Mouse (Mus musculus) spleen, postnatal 14 days (tissue): ENCODE measurements around the gene Slc38a3.

Experiments
- DNase-seq, 2 experiments: peaks; one replicate each; pipeline ENCODE4 v3.0.0; 2021 to 2022; ENCODE audit warnings: low spot score in 2 of 2

Gene Slc38a3

DNA sequence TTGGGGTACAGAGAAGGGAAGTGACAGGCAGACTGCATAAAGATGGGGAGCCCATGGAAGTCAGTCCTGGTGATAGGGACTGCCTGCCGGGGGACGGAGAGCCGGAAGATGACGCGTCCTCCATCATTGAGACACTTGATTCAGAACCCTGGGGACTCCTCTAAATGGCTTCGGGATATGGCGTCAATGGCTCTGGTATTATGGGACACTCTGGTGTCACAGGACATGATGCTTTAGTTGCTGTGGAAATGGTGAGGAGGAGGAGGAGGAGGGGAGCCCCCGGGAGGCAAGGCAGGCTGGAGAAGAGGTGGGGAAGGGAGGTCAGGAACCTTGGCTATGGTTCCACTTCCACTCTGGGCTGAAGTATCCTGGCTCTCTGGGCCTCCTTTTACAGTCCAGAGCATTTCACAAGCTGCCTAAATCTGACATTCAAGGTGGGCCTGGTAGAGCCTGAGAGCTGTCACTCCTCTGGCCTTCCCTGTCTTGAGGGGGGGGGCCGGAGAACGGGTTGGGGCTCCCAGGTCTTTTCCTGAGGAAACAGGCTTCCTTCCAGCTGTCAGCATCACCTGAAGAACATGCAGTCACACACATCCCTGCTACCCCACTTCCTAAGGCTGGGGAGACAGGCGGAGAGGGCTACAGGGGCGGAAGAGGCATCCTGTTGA is 26.2 kb upstream of the Slc38a3 start:
- no peak for DNase-seq

DNA sequence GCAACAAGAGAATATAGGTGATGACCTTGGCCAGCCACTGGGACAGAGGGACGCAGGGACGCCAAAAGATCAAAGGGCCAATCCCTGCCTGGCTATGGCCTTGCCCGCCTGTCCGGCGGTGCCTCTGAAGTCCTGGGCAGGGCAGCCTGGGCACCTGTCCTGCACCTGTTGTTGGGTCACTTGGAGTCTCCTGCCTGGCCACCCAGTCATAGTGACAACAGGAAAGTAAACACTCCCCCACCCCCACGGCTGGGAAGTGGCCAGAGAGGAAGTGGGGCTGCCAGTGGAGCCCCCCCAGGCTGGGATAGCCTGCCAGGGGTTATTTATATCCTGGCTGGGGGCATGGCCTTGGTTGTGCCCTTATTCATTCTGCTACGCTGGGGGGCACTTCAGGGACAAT is 25.3 kb upstream of the Slc38a3 start:
- DNase-seq, result no peak

DNA sequence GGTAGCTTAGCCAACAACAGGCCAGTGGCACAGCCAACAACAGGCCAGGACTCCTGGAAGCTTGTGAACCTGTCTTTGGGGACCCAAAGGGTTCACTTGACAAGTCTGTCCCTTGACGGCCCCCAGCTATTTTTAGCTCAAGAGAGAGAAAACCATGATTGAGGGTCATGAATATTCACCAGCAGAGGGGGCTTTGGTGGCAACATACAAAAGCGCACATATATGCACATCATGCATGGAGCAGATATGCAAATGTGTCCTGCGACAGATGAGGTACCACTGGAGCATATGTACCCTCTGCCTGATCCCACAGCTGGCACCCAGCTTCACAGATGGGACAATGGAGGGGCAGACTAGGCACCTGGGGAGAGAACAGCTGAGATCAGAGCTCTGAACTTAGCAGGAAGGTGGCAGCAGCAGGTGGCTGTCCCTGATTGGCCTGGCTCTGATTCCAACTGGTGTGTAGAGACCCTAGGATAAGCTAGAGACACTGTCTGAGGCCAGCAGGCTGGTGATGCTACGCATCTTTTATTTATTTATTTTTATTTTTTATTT is 24.2 kb upstream of the Slc38a3 start:
- no peak for DNase-seq

DNA sequence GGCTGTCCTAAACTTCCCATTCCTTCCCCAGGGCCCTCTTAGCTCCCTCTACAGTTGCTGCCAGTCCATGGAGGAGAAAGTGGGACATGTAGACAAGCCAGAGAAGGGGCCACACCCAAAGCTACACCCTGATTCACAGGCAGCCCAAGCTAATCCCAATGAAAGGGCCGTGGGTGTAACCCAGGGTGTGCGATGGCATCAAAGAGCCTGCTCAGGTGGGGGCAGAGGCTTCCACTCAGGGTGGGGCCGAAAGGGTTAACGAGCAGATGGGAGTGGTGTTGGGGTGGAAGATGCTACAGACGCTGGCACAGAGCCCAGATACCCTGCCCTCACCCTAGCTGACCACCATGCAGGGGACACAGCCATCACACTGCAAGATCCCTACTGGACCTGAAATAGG is 23.5 kb upstream of the Slc38a3 start:
- no peak for DNase-seq

DNA sequence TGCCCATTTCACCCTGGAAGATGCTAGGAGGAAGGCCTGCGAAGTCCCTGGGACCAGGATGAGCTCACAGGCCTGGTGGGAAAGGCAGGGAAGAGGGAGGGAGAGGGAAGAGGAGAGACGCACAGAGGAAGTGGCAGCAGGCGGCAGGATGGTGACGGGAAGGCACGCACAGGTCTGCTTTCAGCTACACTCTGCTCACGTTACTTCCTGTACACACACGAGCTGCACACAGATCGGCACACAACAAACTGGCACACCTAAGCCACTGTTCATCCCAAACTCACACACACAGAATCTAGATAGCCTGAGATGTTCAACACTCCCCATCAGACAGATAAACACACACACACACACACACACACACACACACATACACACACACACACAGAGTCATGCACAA is 21.1 kb upstream of the Slc38a3 start:
- DNase-seq, result no peak

DNA sequence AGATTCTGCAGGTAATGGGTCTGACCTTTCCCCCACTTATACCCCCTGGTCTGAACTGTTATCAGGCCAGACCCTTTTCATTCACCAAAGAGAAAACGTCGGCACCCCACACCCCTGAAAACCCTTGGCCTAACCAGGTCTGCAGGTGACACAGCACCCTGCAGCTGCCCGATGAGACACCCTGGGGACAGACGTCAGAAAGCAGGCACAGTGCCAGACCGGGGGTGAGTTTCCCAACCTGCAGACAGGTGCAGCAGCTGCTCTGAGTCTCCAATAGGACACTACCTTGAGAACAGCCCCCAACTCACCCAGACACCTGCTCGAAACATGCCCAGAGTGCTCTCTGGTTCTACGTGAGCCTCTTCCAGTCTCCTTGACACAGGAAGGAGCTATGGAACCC is 19.6 kb upstream of the Slc38a3 start:
- no peak for DNase-seq

DNA sequence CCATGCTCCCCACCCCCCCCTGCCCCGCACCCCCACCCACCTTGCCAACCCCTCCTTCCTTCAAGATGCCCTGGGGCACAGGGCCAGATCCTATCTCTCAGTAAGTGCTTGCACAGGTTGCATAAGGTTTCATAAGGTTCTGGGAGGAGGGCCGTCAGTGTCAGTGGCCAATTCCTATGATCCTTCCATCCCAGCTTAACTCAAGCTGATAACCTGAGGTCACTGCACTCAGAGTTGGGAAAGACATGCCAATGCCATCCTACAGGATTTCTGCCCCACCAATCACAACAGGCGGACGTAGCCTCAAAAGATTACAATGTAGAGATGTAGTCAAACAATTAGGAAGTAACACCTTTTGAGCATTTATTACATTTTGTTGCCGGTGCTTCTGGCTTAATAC is 19.1 kb upstream of the Slc38a3 start:
- DNase-seq, result no peak

DNA sequence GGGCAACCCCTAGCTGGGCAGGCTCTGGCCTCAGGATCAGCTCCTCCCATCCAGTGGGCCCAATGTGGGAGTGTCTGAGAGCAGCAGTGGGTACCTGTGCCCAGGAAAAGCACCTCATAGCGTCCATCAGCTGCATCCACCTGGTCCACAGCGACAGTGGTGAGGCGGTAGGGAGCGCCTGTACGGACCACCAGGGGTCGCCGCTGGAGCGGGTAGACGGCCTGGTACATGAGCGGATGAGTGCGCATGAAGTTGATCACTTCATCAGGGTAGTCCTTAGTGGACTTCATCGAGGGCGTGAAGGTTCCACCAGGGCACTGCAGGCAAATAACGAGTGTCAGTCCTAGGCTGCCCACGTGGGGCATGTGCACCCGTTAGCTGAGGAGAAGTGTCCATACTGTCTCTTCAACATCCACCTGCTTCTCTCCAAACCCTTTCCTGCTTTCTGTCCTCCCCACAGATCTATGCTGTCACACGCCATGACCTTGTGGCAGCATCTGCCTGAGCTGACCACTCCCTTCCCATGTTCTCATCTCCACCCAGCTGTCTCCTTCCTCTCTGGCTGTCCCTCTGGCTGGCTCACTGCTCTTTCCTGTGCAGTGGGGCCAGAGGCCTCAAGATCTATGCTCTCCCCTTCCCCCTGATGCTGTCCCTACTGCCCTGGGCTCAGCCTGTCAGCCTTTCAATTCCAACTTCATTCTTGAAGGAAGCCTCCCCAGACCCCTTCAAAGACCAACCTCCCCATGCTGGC is 16.1 kb upstream of the Slc38a3 start:
- DNase-seq, result peak in 1 of 2 experiments; percentile 22

DNA sequence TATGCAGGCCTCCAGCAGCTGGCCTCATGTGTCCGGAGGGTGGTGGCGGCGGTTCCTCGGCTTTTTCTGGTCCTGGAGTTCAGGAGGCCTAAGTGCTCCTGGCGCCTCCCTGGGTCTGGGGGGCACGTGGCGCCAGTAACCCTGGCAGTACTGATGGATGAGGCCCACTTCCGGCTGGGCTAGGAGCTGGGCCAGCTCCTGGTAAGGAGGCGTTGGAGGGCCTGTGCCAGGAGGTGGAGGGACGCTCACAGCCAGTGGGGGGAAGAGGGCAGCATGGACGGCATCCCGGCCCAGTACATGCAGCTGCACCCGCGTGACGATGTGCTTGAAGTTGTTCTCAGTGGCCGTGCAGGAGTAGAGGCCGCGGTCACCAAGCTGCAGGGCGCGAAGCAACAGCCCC is 13.1 kb upstream of the Slc38a3 start:
- DNase-seq, result no peak

DNA sequence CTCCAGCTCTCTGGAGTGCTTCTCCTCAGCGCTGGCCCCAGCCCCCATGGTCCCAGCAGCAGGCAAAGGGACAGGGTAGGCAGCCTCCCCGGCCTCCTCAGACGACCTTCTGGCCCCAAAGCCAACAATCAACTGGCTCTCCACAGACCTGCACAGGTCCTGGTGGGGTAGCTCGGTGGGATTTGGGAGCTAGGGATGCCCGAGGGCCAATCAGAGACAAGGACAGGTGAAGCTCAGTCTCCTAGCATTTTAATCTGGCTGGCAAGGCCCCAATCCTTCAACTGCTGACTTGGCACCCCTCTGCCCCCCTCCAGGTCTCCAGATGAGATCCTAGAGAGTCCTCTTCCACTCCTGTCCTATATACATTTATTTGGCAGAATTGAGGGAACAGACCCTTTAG is 10.2 kb upstream of the Slc38a3 start, which contains the start of gene Gnat1:
Gnat1 (minus strand) TSS at position 212 of the 400 bp plus-strand sequence.
- DNase-seq, result no peak

DNA sequence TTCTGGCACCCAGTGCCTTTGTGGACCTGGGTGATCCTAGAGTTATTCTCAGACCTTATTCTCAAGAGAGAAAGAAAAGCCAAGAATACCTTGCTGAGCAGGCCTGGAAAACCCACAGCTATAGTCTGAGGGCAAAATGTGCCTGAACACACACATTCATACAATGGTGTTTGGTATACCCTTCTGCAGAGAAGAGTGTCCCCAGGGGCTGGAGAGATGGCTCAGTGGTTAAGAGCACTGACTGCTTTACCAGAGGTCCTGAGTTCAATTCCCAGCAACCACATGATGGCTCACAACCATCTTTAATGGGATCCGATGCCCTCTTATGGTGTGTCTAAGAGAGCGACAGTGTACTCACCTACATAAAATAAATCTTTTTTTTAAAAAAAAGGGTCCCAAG is 9.5 kb upstream of the Slc38a3 start:
- no peak for DNase-seq

DNA sequence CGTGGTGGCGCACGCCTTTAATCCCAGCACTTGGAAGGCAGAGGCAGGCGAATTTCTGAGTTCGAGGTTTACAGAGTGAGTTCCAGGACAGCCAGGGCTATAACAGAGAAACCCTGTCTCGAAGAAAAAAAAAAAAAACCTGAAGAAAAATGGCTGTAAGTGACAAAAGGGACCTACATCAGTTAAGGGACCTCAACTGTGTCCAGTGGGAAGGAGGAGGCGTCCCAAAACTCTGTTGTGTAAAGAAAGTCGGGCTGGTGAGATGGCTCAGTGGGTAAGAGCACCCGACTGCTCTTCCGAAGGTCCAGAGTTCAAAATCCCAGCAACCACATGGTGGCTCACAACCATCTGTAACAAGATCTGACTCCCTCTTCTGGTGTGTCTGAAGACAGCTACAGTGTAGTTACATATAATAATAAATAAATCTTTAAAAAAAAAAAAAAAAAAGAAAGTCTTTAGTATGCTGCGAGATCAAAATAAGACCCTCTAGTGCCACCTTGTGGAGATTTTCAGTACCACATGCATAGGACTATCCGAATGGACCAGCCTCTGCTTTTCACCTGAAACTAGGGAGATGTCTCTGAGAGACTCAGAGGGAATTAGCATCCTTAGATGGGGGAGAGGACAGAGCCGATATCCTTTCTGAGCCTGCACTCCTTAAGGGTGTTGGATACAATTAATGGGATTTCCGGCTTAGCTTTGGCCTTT is 8.6 kb upstream of the Slc38a3 start:
- DNase-seq, result peak in 1 of 2 experiments; percentile 74

DNA sequence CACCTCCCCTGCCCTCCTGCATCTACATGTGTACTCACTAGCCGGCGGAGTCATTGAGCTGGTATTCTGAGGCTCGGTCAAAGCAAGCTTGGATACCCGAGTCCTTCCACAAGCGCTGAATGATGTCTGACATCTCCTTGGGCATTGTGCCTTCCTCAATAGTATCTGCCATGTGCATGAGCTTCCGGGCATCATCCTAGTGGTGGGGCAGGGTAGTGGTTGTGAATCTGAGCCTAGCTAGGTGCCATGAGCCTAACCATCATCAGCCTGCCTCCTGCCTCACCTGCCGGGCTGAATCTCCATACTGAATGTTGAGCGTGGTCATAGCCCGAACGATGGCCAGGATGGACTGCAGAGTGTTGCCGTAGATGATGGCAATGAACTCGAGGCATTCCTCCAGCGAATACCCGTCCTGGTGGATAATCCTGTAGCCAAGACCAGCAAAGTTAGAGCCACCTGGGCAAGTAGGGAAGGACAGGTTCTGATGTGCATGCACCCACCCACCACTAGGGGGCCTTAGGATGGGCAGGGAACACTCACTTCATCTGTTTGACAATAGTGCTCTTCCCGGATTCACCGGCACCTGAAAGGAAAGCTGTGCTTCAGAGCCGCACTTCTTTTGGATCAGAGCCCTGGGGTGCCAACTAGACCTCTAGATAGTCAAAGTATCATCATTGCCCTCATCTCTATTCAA is 7.9 kb upstream of the Slc38a3 start:
- peak in 1 of 2 experiments; percentile 33 for DNase-seq

DNA sequence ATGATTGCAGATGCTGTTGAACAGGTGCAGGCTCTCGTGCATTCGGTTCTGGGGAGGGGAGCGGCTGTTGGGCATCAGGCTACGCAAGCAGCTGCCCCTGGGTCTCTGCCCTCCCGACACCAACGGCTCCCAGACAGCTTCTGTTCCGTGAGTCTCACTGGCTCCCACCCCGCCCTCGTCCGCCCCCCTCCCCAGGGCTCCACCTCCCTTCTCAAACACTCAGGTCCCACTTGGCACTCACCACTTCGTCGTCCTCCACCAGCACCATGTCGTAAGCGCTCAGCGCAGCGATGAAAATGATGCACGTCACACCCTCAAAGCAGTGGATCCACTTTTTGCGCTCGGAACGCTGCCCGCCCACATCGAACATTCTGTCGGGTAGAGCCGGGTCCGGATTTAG is 7.0 kb upstream of the Slc38a3 start:
- no peak for DNase-seq

DNA sequence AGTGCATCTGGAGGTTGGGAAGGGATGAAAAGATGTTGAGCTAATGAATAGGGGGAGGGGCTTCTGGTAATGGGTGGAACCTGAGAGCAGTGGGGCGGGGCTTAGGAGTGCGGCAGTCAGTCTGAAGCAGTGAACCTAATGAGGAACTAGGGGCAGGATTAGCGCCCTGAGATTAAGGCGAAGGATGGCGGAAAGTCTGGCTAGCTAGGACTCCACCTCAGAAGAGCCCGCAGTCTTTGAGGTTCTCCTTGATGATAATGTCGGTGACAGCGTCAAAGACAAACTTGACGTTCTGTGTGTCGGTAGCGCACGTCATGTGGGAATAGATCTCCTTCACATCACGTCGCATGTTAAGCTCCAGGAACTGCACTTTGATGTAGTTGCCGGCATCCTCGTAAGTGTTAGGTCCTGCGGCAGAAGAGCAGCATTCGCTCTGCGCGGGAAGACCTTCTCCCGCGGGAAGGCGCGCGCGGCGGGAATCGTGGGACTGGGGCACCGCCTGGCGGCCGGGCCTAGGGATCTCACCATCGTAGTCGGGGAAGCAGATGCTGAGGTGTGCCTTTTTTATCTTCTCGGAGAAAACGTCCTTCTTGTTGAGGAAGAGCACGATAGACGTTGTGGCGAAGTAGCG is 6.5 kb upstream of the Slc38a3 start:
- DNase-seq, result peak in 1 of 2 experiments; percentile 28

DNA sequence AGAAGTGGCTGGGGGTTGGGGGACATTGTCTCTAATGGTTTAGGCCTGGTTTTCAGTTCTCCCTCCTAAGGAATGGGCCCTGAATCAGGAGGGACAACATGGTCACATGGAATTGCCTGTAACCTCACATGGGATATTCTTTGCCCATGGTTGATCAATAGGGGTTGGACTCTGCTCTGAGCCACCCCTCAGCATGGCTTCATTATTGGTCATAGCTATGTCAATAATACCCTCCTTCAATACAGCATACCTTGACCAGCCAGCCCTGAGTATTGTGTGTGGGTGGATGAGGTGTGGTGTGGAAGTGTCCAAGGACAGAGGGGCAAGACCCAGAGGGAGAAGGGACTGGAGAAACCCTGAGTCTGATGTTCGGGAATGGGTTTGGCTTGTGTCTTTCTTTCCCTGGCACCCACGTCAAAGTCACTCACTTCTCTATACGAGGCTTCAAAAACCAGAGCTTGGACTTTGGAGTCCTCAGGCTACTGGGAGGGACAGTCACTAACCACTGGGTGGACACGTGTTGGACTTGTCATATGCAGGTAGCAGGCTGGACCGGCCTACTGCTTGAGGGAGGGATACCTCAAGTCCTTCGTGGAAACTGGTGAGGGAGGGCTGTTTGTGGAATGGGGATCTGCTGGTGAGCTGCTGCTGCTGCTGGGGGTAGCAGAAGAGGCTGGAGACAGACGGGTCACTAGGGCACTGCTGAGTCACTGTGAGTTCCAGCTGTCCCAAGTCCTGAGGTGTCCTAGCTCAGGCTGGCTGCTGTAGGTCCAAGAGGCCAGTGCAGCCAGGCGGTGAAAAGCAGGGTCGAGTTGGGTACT is 5.5 kb upstream of the Slc38a3 start:
- no peak for DNase-seq

DNA sequence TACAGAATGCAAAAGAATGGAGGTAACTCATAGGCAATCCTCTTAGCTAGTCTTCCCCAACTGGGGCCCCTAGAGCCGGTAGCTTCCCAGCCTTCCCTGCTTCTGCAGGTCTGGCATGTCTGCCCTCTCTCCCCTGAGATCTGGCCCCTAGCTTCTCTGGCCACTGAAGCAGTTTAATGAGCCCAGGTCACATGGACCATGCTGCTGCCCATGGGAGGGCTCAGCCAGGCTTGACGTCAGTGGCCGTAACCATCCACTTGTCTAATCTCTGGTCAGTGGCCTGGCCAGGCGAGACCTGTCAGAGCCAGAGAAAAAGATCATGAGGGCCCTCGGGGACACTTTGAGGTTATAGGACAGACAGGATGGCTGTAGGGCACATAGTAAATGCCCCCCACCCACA is 929 bp upstream of the Slc38a3 start:
- DNase-seq, result no peak

DNA sequence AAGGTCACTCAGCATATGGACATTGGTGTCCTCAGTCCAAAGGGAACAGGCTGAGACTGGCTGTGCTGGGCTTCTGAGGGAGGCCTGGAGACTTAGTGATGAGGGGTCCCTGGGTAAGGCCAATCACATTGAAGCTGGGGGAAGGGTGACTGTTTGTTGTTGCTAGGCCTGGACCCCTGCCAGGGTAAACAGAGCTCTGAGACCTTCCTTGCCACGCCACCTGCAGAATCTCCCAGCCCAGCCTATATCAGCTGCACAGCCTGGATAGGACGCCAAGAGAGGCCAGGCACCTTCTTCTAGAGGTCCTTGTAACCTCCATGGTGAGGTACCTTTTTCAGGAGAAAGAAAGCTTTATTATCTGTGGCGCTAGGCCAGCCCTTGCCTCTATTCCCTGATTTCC is 414 bp downstream of the Slc38a3 start:
- DNase-seq, result no peak

DNA sequence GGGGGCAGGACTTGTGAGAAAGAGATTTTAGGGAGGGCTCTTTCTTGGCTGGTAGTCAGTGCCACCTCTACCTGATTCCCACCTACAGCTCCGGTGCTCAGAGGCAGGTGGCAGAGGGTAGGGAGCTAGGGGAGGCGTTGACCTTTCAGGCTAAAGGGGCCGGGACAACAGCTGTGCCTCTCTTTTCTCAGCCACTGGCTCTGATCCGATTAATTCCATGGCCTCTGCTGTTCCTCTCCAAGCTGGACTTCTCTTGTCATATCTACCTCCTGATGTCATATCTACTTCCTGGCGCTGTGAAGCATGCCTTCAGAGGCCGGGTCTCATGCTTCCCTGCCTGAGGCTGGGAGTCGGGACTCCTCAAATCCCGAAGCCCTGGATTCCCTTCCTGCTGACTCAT is 1.3 kb downstream of the Slc38a3 start:
- no peak for DNase-seq

DNA sequence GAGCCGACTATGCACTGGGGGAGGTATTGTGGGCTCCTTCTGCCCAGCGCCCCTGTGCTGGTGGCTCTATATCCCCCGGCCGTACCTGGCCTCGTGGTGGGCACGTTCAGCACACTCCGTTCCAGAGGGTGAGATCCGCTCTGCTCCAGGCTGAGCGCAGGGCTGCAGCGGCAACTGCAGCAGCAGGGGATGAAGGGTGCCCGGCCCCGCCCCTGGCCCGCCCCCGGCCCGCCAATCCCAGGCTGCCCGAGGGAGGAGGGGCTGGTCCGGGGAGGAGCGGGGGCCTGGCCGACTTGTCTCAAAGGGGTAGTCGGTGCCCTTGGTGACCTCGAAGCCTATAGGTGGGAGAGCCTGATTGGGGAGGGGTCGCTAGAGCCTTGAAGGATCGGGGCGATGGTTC is 2.1 kb downstream of the Slc38a3 start:
- DNase-seq, result no peak
